Mouse (Mus musculus): ENCODE results near the gene Mrpl14.

Gene Mrpl14

GRCm38 (mm10) chr17:45685171-45686092 lies 690 bp upstream of the Mrpl14 start:
- DNase-seq (ENCODE audit: extremely low spot score, low read depth, low spot score): no peak

- no peak for DNase-seq (ENCODE audit: extremely low spot score, low read depth, low spot score)
These were observed 594 bp downstream of the Mrpl14 start, which contains the start of gene Tmem63b for GRCm38 (mm10) chr17:45686716-45687115. TSS of gene Tmem63b (minus strand) at chr17:45686905.

GRCm38 (mm10) chr17:45689120-45689519 lies 3.0 kb downstream of the Mrpl14 start:
- no peak for DNase-seq (ENCODE audit: extremely low spot score, low read depth, low spot score)

DNA sequence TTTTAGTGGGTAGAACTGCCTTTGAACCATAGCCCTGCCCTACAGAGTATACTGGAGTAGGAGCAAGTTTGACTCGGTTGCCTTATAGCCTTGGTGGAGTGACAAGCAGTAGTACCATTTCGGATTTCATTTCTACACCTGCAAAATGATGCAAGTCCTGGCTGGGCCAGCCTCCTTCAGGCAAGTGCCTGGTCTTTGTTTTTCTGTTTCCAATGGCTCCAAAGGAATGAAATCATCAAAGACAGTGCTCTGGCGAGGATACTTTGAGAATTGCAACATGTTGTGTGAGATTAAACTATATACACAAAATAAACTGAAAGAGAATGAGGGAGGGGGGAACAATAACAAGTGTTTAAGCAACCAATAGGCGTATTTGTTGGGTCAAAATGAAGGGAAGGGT lies 3.9 kb downstream of the Mrpl14 start:
- no peak for DNase-seq (ENCODE audit: extremely low spot score, low read depth, low spot score)

DNA sequence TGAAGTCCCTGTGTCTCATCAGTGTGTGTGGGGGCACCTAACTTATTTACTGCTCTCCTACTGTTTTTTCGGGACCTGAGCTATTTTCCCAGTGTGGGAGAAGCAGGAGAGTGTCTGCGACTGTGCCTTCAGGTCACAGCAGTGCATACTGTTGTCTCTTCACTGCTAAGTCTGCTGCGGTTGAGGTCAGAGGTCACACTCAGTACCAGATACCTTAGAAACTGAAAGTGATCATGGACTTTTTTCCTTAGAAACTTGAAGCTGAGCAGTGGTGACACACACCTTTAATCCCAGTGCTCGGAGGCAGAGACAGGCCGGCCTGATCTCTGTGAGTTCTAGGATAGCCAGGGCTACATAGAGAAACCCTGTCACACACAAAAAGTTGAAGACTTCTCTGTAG lies 6.0 kb downstream of the Mrpl14 start:
- no peak for DNase-seq (ENCODE audit: extremely low spot score, low read depth, low spot score)

GRCm38 (mm10) chr17:45693812-45694565 lies 7.9 kb downstream of the Mrpl14 start:
- no peak for DNase-seq (ENCODE audit: extremely low spot score, low read depth, low spot score)

- no peak for DNase-seq (ENCODE audit: extremely low spot score, low read depth, low spot score)
These were observed 9.4 kb downstream of the Mrpl14 start for GRCm38 (mm10) chr17:45695227-45696120.

- no peak for DNase-seq (ENCODE audit: extremely low spot score, low read depth, low spot score)
These were observed 10.9 kb downstream of the Mrpl14 start for GRCm38 (mm10) chr17:45696981-45697380.

DNA sequence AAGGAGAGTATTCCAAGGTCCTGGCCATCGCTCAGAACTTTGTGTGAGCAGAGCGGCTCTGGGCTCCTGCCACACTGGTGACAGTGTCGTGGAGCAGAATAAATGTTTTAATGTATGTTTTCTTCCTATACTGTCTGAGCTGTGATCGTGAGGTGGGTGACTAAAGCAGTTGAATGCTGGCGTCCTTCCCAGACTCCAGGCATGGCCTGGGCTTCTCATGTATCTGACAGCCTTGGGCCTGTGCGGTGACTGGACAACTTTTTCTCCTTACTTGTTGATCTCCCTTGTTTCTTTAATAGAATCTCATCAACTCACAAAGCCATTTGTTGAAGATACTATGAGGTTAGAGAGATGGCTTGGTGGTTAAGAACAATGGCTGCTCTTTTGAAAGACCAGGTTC lies 12.2 kb downstream of the Mrpl14 start:
- DNase-seq (ENCODE audit: extremely low spot score, low read depth, low spot score): no peak

DNA sequence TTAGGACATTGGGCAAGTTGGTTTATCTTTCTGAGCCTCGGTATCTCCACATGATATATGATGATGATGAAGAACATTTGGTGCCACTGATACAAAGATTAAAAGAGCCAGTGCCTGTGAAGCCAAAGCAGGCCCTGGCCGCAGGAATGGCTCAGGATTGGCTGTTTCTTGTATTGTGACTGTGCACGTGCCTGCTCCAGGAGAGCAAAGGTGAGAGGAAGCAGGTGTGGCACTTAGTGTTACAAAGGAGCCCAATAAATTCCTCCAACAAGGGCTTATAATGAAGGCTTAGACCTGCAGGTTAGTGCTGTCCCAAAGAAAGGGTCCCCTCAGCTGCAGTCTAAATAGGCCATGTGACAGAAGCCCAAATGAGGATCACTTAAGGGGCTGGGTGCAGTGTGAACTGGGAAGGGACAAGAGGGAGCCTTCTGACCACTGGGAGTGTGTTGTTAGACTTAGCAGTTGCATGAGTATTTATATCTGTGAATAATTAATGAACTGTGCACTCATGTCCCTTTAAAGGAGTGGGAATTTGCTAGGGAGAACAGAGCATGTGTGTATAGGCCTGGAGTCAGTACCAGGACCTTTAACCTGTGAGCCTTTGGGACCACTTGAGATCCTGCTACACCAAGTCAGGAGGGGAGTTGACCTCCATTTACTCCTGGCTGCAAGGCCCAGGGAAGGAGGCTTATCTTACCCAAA lies 13.1 kb downstream of the Mrpl14 start:
- no peak for DNase-seq (ENCODE audit: extremely low spot score, low read depth, low spot score)

DNA sequence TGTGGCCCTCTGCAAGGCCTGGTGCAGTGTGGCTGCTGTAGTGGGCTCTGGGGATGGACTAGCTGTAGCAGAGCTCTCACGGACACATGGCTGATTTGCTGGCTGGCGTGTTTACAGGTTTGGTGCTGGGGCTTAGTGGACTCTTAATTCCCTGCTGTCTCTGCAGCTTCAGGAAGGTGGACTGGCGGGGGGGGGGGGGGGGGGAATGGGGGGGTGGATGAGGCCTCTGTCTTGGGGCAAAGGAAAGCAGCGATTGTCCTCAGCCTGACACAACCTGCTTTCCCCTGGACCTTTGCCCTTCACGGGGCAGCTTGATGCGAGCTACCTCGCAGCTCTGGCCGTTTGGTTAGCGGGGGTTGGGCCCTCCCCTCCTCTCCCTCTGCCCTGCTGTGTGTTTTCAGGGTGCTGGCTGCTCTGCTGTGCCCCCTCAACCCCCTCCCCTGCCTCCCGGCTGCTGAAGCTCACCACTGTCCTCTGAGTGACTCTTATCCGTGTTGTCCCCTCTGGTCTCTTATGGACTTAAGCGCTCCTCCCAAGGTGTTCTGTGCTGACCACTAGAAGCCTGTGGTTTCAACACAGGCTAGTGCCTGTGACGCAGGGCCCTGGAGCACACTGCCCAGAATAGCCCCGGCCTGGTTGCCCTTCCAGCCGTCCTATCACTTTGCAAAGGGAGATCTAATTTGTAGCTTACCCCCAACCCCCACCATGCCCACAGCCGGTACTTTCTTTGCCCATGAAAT lies 14.5 kb downstream of the Mrpl14 start:
- no peak for DNase-seq (ENCODE audit: extremely low spot score, low read depth, low spot score)

DNA sequence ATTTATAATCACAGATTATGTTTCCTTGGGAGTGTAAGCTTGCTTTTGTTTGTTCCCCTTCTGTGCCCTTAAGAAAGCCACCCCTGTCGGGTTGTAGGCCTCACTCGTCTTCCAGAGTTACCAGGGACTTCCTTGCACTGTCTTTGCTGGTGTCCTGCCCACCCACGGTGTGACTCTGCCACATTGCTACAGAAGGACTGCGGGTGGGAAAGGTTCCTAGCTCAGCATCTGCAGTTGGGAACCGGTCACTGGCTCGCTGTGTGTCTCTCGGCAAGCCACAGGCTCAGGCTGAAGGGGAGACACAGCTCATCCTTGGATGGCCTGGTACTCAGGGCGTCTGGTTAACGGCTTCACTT lies 15.1 kb downstream of the Mrpl14 start:
- DNase-seq (ENCODE audit: extremely low spot score, low read depth, low spot score): no peak

GRCm38 (mm10) chr17:45702254-45702653 lies 16.1 kb downstream of the Mrpl14 start:
- DNase-seq (ENCODE audit: extremely low spot score, low read depth, low spot score): no peak

GRCm38 (mm10) chr17:45703187-45703586 lies 17.1 kb downstream of the Mrpl14 start:
- DNase-seq (ENCODE audit: extremely low spot score, low read depth, low spot score): no peak

DNA sequence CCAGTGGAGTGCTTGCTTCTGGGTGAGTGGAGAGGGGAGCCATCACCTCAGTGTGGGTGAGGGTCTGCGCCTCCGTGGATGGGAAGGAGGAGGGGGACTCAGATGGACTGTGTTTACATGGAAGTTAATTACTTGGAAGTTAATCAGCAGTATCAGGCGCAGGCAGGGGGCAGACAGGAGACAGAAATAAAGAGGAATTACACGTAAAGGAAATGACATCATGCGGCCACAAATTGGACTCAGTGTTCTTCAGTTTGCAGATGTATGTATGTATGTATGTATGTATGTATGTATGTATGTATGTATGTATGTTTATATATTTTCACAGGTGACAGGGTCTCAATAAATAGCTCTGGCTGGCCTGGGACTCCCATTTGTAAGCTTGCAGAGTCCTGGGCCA lies 20.7 kb downstream of the Mrpl14 start:
- DNase-seq (ENCODE audit: extremely low spot score, low read depth, low spot score): no peak

DNA sequence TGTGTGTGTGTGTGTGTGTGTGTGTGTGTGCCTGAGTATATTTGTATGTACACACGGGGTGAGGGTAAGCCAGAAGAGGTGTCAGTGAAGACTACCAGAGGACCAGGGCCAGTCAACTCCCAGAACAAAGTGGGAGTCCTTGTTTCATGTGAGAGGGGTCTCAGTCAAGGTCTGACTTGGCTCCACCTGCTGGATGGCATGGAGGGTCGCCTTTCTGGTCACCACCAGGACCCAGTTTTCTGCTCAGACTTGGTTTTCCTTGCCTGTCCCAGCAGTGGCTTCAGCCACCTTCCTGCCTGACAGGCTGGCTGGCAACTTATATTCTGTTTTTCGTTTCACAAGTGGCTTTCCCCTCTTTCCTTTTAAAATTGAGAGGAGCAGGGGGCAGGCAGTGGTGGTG lies 21.3 kb downstream of the Mrpl14 start:
- no peak for DNase-seq (ENCODE audit: extremely low spot score, low read depth, low spot score)

GRCm38 (mm10) chr17:45708179-45708578 lies 22.1 kb downstream of the Mrpl14 start:
- DNase-seq (ENCODE audit: extremely low spot score, low read depth, low spot score): no peak

DNA sequence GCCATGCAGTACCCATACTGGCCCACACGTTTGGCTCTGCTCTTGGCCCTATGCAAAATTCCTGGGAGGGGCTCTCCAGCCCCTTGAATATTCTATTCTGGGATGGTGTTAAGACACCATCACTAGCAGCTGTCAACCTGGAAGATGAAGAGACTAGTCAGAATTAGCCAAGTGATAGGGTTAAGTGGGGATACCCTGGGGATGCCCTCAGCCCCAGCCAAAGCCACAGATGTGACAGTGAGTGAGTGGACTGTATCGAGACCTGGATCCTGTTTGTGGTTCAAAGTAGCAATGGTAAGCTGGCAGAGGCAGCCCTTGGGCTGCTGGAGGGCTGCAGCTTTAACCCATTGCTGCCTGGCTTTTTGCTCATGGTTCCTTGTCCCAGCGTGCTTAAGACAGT lies 23.7 kb downstream of the Mrpl14 start:
- DNase-seq (ENCODE audit: extremely low spot score, low read depth, low spot score): no peak

DNA sequence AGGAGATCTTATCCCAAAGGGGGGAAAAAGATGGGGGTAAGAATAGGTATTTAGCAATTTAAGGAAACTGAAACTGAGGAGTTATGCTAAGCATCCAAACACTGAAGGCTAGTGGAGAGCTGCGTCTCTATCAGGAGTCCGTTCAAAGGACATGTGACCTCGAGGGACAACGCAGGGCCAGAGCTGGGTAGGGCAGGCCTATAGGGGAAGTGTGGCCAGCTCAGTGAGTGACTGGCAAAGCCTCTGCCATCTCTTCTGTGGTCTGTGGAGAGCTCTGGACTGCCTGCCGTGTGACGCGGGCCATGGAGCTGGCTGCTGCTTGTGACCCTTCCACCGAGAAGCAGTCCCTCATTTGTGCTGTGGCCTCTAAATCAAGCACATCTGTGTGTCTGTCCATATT lies 24.3 kb downstream of the Mrpl14 start:
- DNase-seq (ENCODE audit: extremely low spot score, low read depth, low spot score): no peak

DNA sequence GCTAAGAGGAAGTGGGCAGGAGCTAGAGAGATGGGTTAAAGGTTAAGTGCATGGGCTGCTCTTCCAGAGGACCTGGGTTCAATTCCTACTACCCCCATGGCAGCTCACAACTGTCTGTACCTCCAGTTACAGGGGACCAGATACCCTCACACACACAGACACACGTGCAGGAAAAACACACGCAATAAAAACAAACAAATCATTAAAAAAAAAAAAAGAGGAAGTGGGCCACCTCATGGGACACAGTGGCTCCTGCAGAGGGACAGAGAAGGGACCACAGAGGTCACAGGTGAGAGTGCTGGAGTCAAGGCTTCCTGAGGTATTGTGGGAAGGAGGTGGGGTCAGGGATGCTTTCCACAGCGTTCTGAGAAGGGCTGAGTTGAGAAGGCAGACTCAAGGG lies 25.4 kb downstream of the Mrpl14 start:
- DNase-seq (ENCODE audit: extremely low spot score, low read depth, low spot score): no peak

All from hindlimb bud, embryonic 11.5 days (tissue).